Mouse (Mus musculus) spleen, adult 2 months (tissue): ENCODE data around the gene Ssu2. TPM values are rescaled to one million over a fixed set of nuclear protein-coding genes. Genes with fewer than 3 reads are reported as not detected.

Experiments used
- DNase-seq, 2 experiments: peaks; one replicate each; pipeline versions ENCODE4 v3.0.0 to v3.0.0-alpha.2; 2012 to 2021; ENCODE audit warnings: low spot score in 2 of 2, low read depth in 1 of 2
- H3K27ac ChIP-seq: fragments of 200-500 bp; 2 replicates; pipeline ENCODE4 v1.5.1; 2012; ENCODE audit warnings: low read length, inconsistent platforms; ENCODE audit not compliant: insufficient read depth
- H3K27me3 ChIP-seq: fragments of 200-500 bp; 2 replicates; pipeline ENCODE4 v1.6.1; 2012; ENCODE audit warnings: mild to moderate bottlenecking, moderate library complexity, low read length, inconsistent platforms; ENCODE audit not compliant: control insufficient read depth, insufficient read depth
- H3K36me3 ChIP-seq: fragments of 200-500 bp; 2 replicates; pipeline ENCODE4 v1.6.1; 2012; ENCODE audit warnings: mild to moderate bottlenecking, low read length, inconsistent platforms; ENCODE audit not compliant: control insufficient read depth, insufficient read depth
- H3K4me1 ChIP-seq: fragments of 200-500 bp; 2 replicates; pipeline ENCODE4 v1.6.1; 2011; ENCODE audit warnings: inconsistent platforms; ENCODE audit not compliant: control insufficient read depth, insufficient read depth, insufficient read length
- H3K4me3 ChIP-seq: fragments of 200-500 bp; 2 replicates; pipeline ENCODE4 v1.5.1; 2011; ENCODE audit warnings: mild to moderate bottlenecking, inconsistent platforms; ENCODE audit not compliant: insufficient read depth, insufficient read length; ENCODE audit errors: extremely low read depth
- CTCF ChIP-seq: fragments of 200-500 bp; IDR thresholded peaks from 2 replicates; pipeline ENCODE4 v1.5.1; 2011; ENCODE audit warnings: mild to moderate bottlenecking, inconsistent platforms; ENCODE audit not compliant: insufficient read depth, insufficient read length, insufficient replicate concordance; ENCODE audit errors: extremely low read depth
- POLR2A ChIP-seq: fragments of 200-500 bp; IDR thresholded peaks from 2 replicates; pipeline ENCODE4 v1.6.1; 2011; ENCODE audit warnings: low read depth, low read length, inconsistent platforms
- WGBS: fragments of 180-500 bp; shearing (Covaris S2); methylation state at CpG from one replicate; pipeline ENCODE4 v1.1.7; 2018; 5-methylcytosine and 5-hydroxymethylcytosine counted together
- polyA plus RNA-seq: library from polyadenylated mRNA; depleted of rRNA; stranded (reverse); fragments of >200 nt; gene quantifications from 2 replicates; pipeline ENCODE4 v1.2.3, GENCODE M21; 2012; rRNA removed

The Ssu2 gene
- 4.6 and 4.7 TPM in 2 replicates for polyA plus RNA-seq

DNA sequence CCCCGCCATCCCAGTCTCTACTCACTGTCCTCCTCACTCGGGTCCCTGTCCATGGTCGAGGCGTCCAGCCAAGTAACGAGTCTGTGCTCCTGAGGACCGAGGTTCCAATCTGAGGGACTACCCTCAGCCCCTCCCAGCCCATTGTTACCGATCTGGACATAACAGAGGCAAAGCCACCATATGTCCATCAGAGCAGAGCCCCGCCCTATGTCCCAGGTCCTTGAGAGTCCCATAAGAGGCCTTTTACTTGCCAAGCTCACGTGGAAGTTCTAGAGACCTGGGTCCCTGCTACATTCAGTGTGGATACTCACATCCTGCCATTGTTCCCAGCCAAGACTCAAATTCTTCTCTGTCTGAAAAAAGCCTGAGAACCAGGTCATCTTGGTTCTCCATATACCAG is at the start of gene Ssu2:
Gene Ssu2, minus strand, starts transcription at position 77 of the 400 bp plus-strand sequence.
- no peak for DNase-seq
- Histone ChIP-seq H3K27ac (no peak within 1 kb of the TSS), H3K4me3 (no peak within 1 kb of the TSS), H3K4me1 (no peaks in the 10 kb centered on the region), H3K27me3 (no peaks in the 10 kb centered on the region), H3K36me3 (no peaks in the 10 kb centered on the region)
- WGBS = 51% methylated on average over 9 of the region's 9 CpGs
- TF ChIP-seq CTCF (no peak), POLR2A (no peak)

DNA sequence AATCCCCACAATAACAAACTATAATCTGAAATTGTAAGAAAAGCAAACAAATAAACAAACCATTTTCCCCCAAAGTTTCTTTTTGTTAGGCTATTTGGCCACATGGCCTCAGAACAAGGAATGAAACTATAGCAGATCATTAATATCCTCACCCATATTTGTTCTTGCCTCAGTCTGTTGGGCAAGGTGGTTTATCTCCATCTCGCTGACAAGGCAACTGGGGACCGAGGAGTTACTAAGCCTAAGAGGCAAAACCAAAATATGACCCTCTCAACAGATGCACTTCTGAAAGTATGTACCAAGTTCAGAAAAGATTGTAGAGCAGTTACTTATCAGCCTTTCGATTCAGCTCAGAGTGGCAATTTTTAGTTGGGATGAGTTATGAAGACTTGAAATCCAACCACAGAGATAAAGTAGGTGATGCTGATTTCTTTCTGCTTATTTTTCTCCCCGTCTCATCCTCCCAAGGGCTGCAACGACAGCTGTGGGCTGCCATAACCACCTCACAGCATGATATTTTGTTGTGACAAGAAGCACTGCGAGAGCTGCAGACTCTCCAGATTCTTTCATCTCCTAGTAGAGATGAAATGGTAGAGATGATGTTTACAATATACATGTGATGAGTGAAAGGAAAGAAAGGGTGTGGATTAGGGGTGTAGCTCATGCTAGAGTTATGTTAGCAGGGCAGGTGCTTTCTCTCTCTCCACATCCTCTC is 38.4 kb upstream of the Ssu2 start:
- TF ChIP-seq CTCF (no peak), POLR2A (no peak)
- H3K27ac ChIP-seq = no peak overlapping the region

GRCm38 (mm10) chr6:112423746-112424501 is 36.1 kb upstream of the Ssu2 start:
- H3K27me3 ChIP-seq = no peaks in the 10 kb centered on the region
- no peaks in the 10 kb centered on the region for H3K4me1 ChIP-seq
- no peak overlapping the region for H3K27ac ChIP-seq
- no peaks in the 10 kb centered on the region for H3K36me3 ChIP-seq
- TF ChIP-seq CTCF (no peak), POLR2A (no peak)
- 76% methylated on average over 8 of the region's 8 CpGs for WGBS
- no peak overlapping the region for H3K4me3 ChIP-seq
- DNase-seq = no peak

More for the DNA sequence above, 38.4 kb upstream of the Ssu2 start:
- no peak for DNase-seq
- no peaks in the 10 kb centered on the region for H3K27me3 ChIP-seq
- WGBS = 75% methylated on average over 6 of the region's 6 CpGs
- H3K4me1 ChIP-seq = no peaks in the 10 kb centered on the region
- H3K36me3 ChIP-seq = no peaks in the 10 kb centered on the region
- H3K4me3 ChIP-seq = no peak overlapping the region

DNA sequence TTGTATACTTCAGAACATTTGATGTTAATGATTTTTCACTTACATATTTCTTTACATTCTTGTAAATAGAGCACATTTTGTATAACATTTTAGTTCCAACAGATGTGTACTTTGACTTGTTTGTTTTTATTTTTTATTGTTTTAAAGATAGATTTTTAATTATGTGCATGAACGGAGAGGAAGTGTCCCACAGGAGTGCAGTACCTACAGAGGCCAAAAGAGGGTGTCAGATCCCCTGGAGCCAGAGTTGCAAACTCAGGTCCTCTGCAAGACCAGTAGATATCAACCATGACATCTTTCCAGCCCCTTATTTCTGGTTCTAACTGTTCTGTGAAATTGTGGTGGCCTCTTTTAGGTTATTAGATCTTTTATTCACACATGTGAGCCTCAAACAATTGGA is 33.1 kb upstream of the Ssu2 start:
- WGBS = 87% methylated on average over 1 of the region's 1 CpGs
- H3K27me3 ChIP-seq = no peaks in the 10 kb centered on the region

DNA sequence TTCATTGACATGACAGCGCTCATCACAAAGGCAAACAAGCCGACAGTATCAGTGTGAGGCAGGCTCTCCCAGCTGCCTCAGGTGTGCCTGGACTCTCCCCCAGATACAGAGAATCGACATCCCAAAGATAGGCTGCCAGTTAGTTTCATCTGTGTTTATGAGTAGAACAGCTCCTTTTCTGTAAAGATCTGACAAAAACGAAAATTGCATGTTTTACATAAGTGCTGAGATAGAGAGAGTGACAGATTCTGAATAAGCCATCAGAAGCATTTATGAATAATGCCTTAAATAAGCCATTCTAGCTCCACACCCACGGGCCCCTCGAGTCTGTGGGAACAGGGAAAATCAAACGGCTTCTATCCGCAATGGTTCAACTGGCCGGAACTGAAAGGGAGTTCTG is 31.5 kb upstream of the Ssu2 start:
- WGBS = 81% methylated on average over 9 of the region's 9 CpGs
- no peaks in the 10 kb centered on the region for H3K27me3 ChIP-seq

More for the DNA sequence above, 33.1 kb upstream of the Ssu2 start:
- Histone ChIP-seq H3K36me3 (no peaks in the 10 kb centered on the region), H3K4me1 (no peaks in the 10 kb centered on the region), H3K27ac (no peak overlapping the region), H3K4me3 (no peak overlapping the region)
- no peak for DNase-seq
- TF ChIP-seq POLR2A = no peak
- TF ChIP-seq CTCF = no peak

DNA sequence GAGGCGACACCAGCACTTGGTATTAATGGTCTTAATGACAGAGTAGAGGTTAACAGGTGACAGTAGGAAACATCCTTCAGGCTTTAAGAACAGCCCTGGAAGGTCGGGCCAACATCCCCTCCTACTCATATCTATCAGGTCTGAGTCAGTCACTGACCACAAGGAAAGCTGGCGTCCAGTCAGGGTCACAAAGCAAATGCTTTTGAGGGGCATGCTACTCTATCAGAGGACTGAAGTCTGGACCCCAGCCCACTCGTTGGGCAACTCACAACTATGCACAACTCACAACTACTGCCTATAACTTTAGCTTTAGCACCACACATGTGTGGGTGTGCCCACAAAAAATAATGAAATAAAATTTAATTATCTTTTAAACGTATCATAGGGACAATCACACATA is 16.3 kb upstream of the Ssu2 start:
- Histone ChIP-seq H3K27me3 (no peaks in the 10 kb centered on the region), H3K4me1 (no peaks in the 10 kb centered on the region), H3K27ac (no peak overlapping the region), H3K4me3 (no peak overlapping the region), H3K36me3 (no peaks in the 10 kb centered on the region)
- TF ChIP-seq CTCF (no peak), POLR2A (no peak)
- 79% methylated on average over 5 of the region's 5 CpGs for WGBS
- DNase-seq = no peak

More for the DNA sequence above, 31.5 kb upstream of the Ssu2 start:
- no peak for TF ChIP-seq POLR2A
- TF ChIP-seq CTCF = no peak
- no peaks in the 10 kb centered on the region for H3K36me3 ChIP-seq
- H3K27ac ChIP-seq = no peak overlapping the region
- H3K4me3 ChIP-seq = no peak overlapping the region
- H3K4me1 ChIP-seq = no peaks in the 10 kb centered on the region
- DNase-seq = no peak

GRCm38 (mm10) chr6:112401953-112402683 is 14.3 kb upstream of the Ssu2 start:
- Histone ChIP-seq H3K27ac (no peak overlapping the region), H3K4me1 (no peaks in the 10 kb centered on the region), H3K36me3 (no peaks in the 10 kb centered on the region), H3K4me3 (no peak overlapping the region), H3K27me3 (no peaks in the 10 kb centered on the region)
- WGBS = 48% methylated on average over 12 of the region's 12 CpGs
- DNase-seq = no peak
- no peak for TF ChIP-seq POLR2A
- no peak for TF ChIP-seq CTCF
